Mouse (Mus musculus): ENCODE measurements around the gene Fmo9. TPM values are rescaled to one million over a fixed set of nuclear protein-coding genes. Genes with fewer than 3 reads are reported as not detected.

The Fmo9 gene
- polyA plus RNA-seq, 1 experiment from 2014 or later: not detected

DNA sequence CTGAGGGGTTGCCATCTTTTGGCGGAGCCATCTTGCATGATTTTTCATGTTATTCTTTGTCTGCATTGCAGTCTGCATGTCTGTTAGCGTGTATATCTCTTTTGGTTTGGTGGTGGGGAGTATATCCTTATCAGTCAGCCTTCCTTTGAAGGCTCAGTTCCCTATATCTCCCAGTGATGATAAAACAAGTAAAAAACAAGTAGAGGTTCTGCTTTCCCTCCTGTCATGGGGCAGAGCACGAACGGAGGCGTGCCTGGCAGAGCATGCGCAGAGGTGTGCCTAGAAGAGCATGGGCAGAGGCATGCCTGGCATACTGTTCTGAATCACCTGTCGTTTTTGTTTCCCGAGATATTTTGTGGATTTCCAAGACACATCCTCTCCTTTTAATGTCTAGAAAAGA lies 20.8 kb downstream of the Fmo9 start:
- H3K27me3 ChIP-seq (ENCODE audit: control insufficient read depth, insufficient read depth, low read length): no peaks in the 10 kb centered on the region
- ATAC-seq (ENCODE audit: low FRiP score, low TSS enrichment) (no peak), DNase-seq (ENCODE audit: low spot score) (no peak)
- H3K27ac ChIP-seq (replicated peaks): no peak overlapping the region
- WGBS: 88% methylated on average over 8 of the region's 8 CpGs
- no peaks in the 10 kb centered on the region for H3K36me3 ChIP-seq (ENCODE audit: control insufficient read depth, insufficient read depth, low read length)
- no peak overlapping the region for H3K4me3 ChIP-seq (ENCODE audit: low read depth, low read length)
- no peak overlapping the region for H3K4me2 ChIP-seq (replicated peaks; ENCODE audit: low read depth)
- H3K9me3 ChIP-seq (ENCODE audit: control insufficient read depth, low read length): no peaks in the 10 kb centered on the region
- TF ChIP-seq CTCF (IDR thresholded peaks at IDR 0.05; ENCODE audit: low read depth): no peak
- no peak for TF ChIP-seq EP300 (optimal IDR thresholded peaks at IDR 0.05)
- no peak overlapping the region for H3K9ac ChIP-seq (ENCODE audit: low read length)
- H3K4me1 ChIP-seq (replicated peaks; ENCODE audit: control insufficient read depth, insufficient read depth): no peaks in the 10 kb centered on the region

- no peak within 1 kb of the TSS for H3K9ac ChIP-seq (ENCODE audit: low read length)
- 87% methylated on average over 2 of the region's 2 CpGs for WGBS
- DNase-seq (ENCODE audit: low spot score) (no peak), ATAC-seq (ENCODE audit: low FRiP score, low TSS enrichment) (no peak)
- no peak within 1 kb of the TSS for H3K4me3 ChIP-seq (ENCODE audit: low read depth, low read length)
- TF ChIP-seq EP300 (optimal IDR thresholded peaks at IDR 0.05) (no peak), CTCF (IDR thresholded peaks at IDR 0.05; ENCODE audit: low read depth) (no peak)
- H3K27ac ChIP-seq (replicated peaks): no peak within 1 kb of the TSS
- no peaks in the 10 kb centered on the region for H3K36me3 ChIP-seq (ENCODE audit: control insufficient read depth, insufficient read depth, low read length)
- no peaks in the 10 kb centered on the region for H3K27me3 ChIP-seq (ENCODE audit: control insufficient read depth, insufficient read depth, low read length)
- H3K9me3 ChIP-seq (ENCODE audit: control insufficient read depth, low read length): no peaks in the 10 kb centered on the region
- H3K4me2 ChIP-seq (replicated peaks; ENCODE audit: low read depth): no peak within 1 kb of the TSS
- H3K4me1 ChIP-seq (replicated peaks; ENCODE audit: control insufficient read depth, insufficient read depth): no peaks in the 10 kb centered on the region
These were observed 34.1 kb downstream of the Fmo9 start, which contains the start of gene Gm4847 for GRCm38 (mm10) chr1:166647593-166647992. TSS of gene Gm4847 (minus strand) at chr1:166647693.

Small RNA genes within 50 kb of the gene (microRNA-seq; reads per million reads assigned to microRNA genes)
- not detected for gene Gm22992

Other genes starting within 250 kb of the Fmo9 start
- not detected in 2 replicates for gene Gm4846, start 184.3 kb downstream of the Fmo9 start, polyA plus RNA-seq (2015; fragmentation: Nextera tagmentation; extraction: Ambion mirVana)
- not detected in 2 replicates for gene Gm4847, start 34.2 kb downstream of the Fmo9 start, polyA plus RNA-seq (2015; fragmentation: Nextera tagmentation; extraction: Ambion mirVana)

Measured in stomach, postnatal 0 days (tissue).